Mouse (Mus musculus): ENCODE data around the gene Nans. TPM values are rescaled to one million over a fixed set of nuclear protein-coding genes. Genes with fewer than 3 reads are reported as not detected.
A peak's percentile ranks its signal among the peaks of the same experiment; 100 is the strongest.

Gene Nans
- polyA plus RNA-seq, 1 experiment from 2014 or later = 51.0 TPM

DNA sequence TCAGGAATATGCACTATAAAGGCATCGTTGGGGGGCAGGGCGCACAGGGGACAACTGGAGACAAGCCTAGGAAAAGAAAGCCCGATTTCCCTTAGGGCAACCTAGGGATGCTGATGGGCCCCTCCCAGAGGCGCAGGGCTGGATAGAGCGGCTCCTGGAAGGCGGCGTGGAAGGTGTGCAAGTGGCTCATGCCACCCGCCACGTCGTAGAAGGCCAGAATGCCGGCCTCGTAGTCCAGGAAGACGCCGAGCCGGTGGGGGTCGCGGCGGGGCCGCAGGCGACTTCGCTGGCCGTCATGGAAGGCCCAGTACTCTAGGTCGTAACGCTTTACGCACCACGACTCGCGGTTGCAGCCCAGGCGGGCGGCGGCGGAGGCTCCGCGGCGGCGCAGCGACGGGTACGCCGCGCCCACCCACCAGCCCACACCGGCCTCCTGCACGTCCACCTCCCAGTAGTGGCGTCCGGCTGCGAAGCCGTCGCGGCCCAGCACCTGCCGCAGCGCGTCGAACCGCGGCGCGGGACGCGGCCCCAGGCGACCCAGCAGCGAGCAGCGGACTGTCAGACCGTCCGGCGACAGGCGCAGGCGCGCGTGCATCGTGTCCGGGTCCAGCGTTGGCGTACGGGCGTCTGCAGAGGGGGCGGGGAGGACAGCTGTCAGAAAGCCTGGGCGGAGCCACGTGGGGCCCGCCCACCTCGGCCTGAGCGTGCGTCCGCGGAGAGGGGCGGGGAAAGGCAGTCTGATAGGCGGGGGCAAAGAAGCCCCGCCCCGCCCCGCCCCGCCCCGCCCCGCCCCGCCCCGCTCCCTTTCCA is 18.0 kb downstream of the Nans start:
- H3K27me3 ChIP-seq = no peaks in the 10 kb centered on the region
- TF ChIP-seq CTCF (IDR thresholded peaks at IDR 0.05) = no peak
- ChIA-PET POLR2A (no interaction called here), CTCF (interaction anchor here (1.6 to 2.5 kb wide), 3 partner anchors 13 to 151 kb away, joined by 5 to 9 read pairs (median 8); no protein-coding TSS in a partner anchor)
- in situ Hi-C loops (cut with MboI; ENCODE audit: low pct_unique_long_range_greater_than_20kb) = no loop called here
- DNase-seq (ENCODE audit: low read depth, low spot score) (peak; percentile 58), ATAC-seq (peak; percentile 87)

DNA sequence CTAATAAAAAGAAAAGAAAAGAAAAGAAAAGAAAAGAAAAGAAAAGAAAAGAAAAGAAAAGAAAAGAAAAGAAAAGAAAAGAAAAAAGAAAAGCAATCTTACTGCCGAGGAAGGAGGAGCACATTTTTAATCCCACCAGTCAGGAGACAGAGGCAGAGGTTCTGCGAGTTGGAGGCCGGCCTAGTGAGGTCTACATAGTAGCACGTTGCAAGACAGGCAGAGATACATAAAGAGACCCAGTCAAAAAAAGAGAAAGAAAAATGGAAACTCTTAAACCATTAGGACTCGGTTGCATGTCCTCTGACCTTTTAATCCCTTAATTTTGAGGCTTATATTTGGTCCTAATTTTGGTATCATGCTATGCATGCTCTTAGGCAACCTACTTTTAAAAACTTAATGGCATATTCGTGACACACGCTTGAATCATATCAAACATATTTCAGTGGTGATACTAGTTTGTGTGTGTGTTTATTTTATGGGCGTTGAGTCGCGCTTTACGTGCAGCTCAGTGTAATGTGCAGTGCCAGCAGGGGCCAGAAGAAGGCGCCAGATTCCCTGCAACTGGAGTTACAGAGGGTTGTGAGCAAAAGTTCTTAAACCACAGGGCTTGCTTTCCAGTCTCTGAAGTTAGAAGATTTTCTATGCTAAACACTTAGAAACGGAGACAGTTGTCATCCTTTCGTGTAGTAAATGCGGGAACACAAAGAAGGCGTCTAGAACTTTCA is 18.9 kb downstream of the Nans start:
- in situ Hi-C loops (cut with MboI; ENCODE audit: low pct_unique_long_range_greater_than_20kb) = no loop called here
- CTCF ChIA-PET = interaction anchor here (0.6 to 2.5 kb wide), 7 partner anchors 12 to 167 kb away, joined by 3 to 9 read pairs (median 4); no protein-coding TSS in a partner anchor
- H3K27me3 ChIP-seq = no peaks in the 10 kb centered on the region

DNA sequence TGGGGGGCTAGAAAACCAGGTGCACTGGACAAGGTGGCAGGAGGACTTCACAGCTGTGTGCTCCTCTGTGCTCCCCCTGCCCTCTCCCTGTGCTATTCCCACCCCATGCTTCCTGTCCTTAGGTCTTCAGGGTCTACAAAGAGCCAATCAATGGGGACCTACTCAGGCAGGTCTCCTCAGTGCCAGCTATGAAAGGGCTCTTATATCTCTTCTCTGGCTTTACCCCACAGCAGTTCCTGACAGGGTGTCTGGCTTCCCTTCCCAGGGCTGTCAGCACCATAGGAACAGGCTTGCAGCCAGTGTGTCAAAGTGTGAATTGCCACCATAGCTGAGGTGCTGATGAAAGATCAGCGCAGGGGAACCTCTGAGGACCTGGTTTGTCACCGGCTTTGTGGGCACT is 31.4 kb downstream of the Nans start:
- ATAC-seq = no peak
- ChIA-PET CTCF (interaction anchor here (3.1 kb wide), 1 partner anchor 13 kb away, joined by 9 read pairs; no protein-coding TSS in a partner anchor), POLR2A (no interaction called here)
- no peak for DNase-seq (ENCODE audit: low read depth, low spot score)
- no peak for TF ChIP-seq CTCF (IDR thresholded peaks at IDR 0.05)
- in situ Hi-C loops (cut with MboI; ENCODE audit: low pct_unique_long_range_greater_than_20kb) = no loop called here
- no peaks in the 10 kb centered on the region for H3K27me3 ChIP-seq

More for the DNA sequence above, 18.9 kb downstream of the Nans start:
- no peak for TF ChIP-seq CTCF (IDR thresholded peaks at IDR 0.05)
- DNase-seq (ENCODE audit: low read depth, low spot score) (no peak), ATAC-seq (peak; percentile 74)
- POLR2A ChIA-PET = no interaction called here

DNA sequence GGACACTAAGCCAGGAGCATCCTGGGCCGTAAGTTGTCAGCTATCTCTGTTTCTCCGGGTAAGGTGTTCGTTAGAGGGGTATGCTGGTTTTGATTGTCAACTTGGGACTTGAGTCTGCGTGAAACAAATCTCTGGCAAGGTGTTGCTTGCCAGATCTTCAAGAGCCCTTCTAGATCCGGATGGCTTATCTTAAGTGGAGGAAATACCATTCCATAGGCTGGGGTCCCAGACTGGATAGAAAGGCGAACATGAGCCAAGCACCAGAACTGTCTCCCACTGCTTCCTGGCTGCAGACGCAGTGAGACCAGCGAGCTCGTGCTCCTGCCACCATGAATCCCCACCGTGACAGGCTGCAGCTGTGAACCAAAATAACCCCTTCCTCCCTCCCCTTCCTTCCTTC is 32.4 kb downstream of the Nans start:
- no peak for ATAC-seq
- DNase-seq (ENCODE audit: low read depth, low spot score) = no peak
- no peak for TF ChIP-seq CTCF (IDR thresholded peaks at IDR 0.05)
- in situ Hi-C loops (cut with MboI; ENCODE audit: low pct_unique_long_range_greater_than_20kb) = no loop called here
- CTCF ChIA-PET = interaction anchor here (3.1 kb wide), 1 partner anchor 13 kb away, joined by 9 read pairs; no protein-coding TSS in a partner anchor
- no peaks in the 10 kb centered on the region for H3K27me3 ChIP-seq
- POLR2A ChIA-PET = no interaction called here

DNA sequence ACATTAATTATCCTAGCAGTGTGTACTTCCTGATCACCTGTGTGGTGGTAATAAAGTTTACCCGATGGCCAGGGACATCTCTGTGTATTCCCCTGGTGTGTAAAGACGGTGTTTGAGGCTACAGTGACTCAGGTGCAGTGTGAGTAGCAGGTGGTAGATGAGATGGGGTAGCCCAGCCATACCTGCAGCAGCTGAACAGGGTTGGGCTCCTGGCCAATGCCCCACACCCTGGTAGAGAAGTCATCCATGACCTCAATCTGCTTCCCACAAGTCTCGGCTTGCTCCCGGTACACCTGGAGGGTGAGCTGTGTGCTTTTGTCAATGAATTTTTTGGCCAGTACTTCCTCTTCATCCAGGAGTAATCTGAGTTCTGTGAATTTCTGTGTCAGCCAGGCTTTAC is 34.3 kb downstream of the Nans start:
- DNase-seq (ENCODE audit: low read depth, low spot score) (no peak), ATAC-seq (no peak)
- ChIA-PET CTCF (no interaction called here), POLR2A (no interaction called here)
- H3K27me3 ChIP-seq = no peaks in the 10 kb centered on the region
- no peak for TF ChIP-seq CTCF (IDR thresholded peaks at IDR 0.05)
- in situ Hi-C loops (cut with MboI; ENCODE audit: low pct_unique_long_range_greater_than_20kb) = no loop called here

DNA sequence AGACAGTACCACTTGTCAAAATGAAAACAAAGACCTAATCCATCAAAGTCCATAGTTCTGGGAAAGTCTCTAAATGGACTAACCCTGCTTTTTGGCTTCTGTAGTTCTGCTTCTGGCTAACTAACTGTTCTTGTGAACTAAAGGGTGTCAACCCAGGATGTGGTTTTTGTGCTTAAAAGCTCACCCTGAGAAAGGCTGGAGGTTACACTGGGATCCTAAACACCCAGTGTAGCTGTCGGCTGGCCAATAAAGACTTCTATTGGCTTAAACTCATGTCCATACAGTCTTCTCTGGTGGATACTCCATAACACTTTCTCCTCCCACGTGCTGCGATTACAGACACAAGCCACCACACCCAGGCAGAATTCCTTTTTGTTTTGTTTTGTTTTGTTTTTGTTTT is 37.2 kb downstream of the Nans start:
- DNase-seq (ENCODE audit: low read depth, low spot score) = no peak
- no peak for TF ChIP-seq CTCF (IDR thresholded peaks at IDR 0.05)
- CTCF ChIA-PET = no interaction called here
- H3K27me3 ChIP-seq = no peaks in the 10 kb centered on the region
- no peak for ATAC-seq
- POLR2A ChIA-PET = no interaction called here
- in situ Hi-C loops (cut with MboI; ENCODE audit: low pct_unique_long_range_greater_than_20kb) = no loop called here

DNA sequence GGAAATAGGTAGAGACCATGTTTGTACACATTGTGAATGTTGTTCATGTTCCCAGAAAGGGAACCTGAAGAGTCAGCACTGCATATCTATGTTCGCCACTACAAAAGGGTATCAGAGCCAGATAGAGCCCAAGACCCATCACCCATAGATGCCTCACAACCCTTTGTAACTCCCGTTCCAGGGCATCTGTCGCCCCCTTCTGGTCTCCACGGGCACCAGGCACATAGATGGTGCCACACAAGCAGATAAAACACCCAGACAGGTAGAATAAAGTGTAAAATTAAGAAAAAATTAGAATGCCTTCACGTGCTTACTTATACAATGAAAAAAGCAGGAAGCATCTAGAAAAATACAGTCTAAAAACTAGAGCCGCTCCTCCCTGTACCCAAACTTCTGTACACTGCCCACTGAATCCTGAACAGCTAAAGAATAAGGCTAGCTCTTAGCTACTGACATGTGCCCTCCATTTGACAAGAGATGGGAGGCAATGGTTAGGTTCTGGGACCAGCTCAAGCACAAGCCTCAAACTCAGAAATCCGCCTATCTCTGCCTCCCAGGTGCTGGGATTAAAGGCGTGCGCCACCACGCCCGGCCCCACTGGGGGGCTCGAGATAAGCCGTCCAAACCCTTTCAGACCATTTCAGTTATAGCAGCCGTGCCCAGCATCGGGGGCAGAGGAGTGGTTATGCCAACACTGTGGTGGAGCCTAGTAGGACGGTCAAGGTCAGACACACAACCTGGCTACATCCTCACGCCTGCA is 37.9 kb downstream of the Nans start:
- no peak for ATAC-seq
- in situ Hi-C loops (cut with MboI; ENCODE audit: low pct_unique_long_range_greater_than_20kb) = no loop called here
- ChIA-PET POLR2A (no interaction called here), CTCF (no interaction called here)
- no peak for DNase-seq (ENCODE audit: low read depth, low spot score)
- no peak for TF ChIP-seq CTCF (IDR thresholded peaks at IDR 0.05)
- H3K27me3 ChIP-seq = no peaks in the 10 kb centered on the region

DNA sequence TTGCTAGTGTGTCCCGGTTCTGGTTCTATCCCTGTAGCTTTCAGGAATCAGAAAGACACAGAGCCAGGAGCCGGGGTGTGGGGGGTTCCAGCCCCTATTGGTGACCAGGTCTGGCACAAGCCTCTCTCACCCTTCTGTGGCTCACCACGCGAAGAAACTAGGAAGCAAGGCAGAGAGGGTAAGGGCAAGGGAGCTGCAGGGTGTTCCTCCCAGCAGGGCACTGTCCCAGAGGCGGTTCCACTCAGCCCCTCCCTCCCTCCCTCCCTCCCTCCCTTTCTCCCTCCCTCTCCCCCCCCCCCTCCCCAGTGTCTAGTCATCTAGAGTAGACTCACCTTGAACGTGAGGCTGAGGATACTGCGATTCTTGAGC is 38.5 kb downstream of the Nans start:
- H3K27me3 ChIP-seq = no peaks in the 10 kb centered on the region
- ChIA-PET POLR2A (no interaction called here), CTCF (no interaction called here)
- in situ Hi-C loops (cut with MboI; ENCODE audit: low pct_unique_long_range_greater_than_20kb) = no loop called here
- DNase-seq (ENCODE audit: low read depth, low spot score) (no peak), ATAC-seq (no peak)
- TF ChIP-seq CTCF (IDR thresholded peaks at IDR 0.05) = no peak

DNA sequence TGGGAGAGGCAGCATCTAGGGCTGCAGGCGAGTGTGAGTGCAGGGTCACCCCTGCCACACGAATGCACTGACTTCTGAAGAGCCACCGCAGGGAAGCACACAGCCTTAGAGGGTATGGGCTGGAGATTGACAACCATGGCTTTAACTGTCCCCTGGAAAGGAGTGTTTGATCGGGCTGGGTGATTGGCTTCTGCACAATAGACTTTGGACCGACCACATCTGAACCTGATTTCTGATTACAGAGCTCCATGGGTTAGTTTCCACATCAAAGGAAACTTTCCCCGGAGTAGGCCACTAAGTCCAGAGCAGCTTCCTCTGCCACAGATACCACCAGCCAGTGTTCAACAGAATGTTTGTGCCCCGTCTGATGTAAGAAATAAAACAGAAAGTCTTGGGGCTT is 40.7 kb downstream of the Nans start:
- no peak for TF ChIP-seq CTCF (IDR thresholded peaks at IDR 0.05)
- in situ Hi-C loops (cut with MboI; ENCODE audit: low pct_unique_long_range_greater_than_20kb) = no loop called here
- no peak for ATAC-seq
- no peaks in the 10 kb centered on the region for H3K27me3 ChIP-seq
- DNase-seq (ENCODE audit: low read depth, low spot score) = no peak
- ChIA-PET POLR2A (no interaction called here), CTCF (no interaction called here)

DNA sequence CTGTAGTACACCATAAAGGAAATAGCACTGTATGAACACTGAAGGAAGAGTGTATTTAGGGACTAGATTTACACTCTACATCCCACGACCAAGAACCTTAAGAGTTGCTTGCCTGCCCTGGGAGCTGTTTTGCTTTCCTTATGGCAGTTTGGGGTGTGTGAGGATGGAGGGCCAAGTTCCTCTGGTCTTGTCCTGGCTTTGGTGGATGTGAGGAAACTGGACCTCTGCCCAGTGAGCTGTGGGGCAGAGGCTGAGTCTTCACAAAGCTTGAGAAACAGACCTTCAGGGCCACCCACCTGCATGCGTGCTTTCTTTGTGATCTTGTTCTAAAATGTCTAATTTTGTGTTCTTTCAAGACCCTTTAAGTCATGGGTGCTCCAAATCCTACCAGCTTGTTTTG is 43.5 kb downstream of the Nans start:
- in situ Hi-C loops (cut with MboI; ENCODE audit: low pct_unique_long_range_greater_than_20kb) = no loop called here

DNA sequence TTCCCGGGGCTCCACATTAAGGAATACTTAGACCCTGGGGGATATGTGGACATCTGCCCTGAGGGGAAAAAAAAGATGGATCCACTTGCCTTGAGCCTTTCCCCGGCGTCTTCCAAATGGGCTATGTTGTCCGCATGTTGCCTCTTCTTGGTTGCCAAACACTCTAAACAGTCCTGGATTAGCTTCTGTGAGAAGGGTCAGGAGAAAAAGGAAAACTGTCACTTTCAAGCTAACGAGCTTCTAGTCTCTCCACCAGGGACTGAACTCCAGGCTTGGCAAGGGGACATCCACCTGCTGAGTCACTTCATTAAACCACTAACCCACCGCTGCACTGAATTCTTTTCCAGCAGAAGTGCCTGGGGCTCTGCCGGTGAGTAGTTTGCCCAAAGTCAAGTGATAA is 43.9 kb downstream of the Nans start:
- in situ Hi-C loops (cut with MboI; ENCODE audit: low pct_unique_long_range_greater_than_20kb) = no loop called here
- ChIA-PET CTCF (no interaction called here), POLR2A (no interaction called here)
- H3K27me3 ChIP-seq = no peaks in the 10 kb centered on the region
- DNase-seq (ENCODE audit: low read depth, low spot score) = no peak
- TF ChIP-seq CTCF (IDR thresholded peaks at IDR 0.05) = no peak
- no peak for ATAC-seq

More for the DNA sequence above, 43.5 kb downstream of the Nans start:
- no peak for TF ChIP-seq CTCF (IDR thresholded peaks at IDR 0.05)
- ChIA-PET POLR2A (no interaction called here), CTCF (no interaction called here)
- DNase-seq (ENCODE audit: low read depth, low spot score) = no peak
- H3K27me3 ChIP-seq = no peaks in the 10 kb centered on the region
- ATAC-seq = no peak

Measured in Patski (cell line).